Mouse (Mus musculus): ENCODE measurements around the gene Gm5773. TPM values are rescaled to one million over a fixed set of nuclear protein-coding genes. Genes with fewer than 3 reads are reported as not detected.
A peak's percentile ranks its signal among the peaks of the same experiment; 100 is the strongest.
"Not testable (repeated sequence)": the region's sequence is repeated elsewhere in the genome, so short reads cannot be mapped to it uniquely, and the experiment has no call there.

Gene Gm5773
- not detected in 2 replicates for polyA plus RNA-seq (2015; fragmentation: Nextera tagmentation; extraction: Ambion mirVana)

DNA sequence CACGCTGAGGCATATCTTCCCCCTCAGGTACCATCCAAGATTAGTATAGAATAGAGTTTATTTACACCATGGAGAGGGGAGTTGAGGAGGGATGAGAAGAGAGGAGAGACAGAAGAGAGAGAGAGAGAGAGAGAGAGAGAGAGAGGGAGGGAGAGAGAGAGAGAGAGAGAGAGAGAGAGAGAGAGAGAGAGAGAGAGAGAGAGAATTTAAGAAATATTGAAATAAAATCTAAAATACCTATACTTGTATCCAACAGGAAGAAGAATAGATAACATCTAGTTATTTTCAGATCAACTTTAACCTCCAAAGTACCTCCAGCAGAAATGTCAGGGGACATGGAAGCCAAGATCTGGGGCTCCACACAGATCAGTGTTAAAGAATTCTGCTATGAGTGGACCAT, at the start of gene Gm5773:
Gene Gm5773, plus strand, starts transcription at position 301 of the 400 bp plus-strand sequence.
- not testable (repeated sequence) for H3K9me3 ChIP-seq (replicated peaks; ENCODE audit: low read length); H3K4me3 ChIP-seq (replicated peaks; ENCODE audit: low read depth, low read length); H3K27ac ChIP-seq; H3K9ac ChIP-seq (ENCODE audit: low read depth, low read length); H3K27me3 ChIP-seq (ENCODE audit: insufficient read depth, low read length); H3K36me3 ChIP-seq (ENCODE audit: insufficient read depth, low read length); H3K4me2 ChIP-seq (ENCODE audit: low read length); ATAC-seq (replicated peaks; ENCODE audit: low FRiP score, low read depth); H3K4me1 ChIP-seq (replicated peaks; ENCODE audit: insufficient read depth, low read length); DNase-seq (ENCODE audit: low spot score)
- 92% methylated on average over 1 of the region's 1 CpGs for WGBS

DNA sequence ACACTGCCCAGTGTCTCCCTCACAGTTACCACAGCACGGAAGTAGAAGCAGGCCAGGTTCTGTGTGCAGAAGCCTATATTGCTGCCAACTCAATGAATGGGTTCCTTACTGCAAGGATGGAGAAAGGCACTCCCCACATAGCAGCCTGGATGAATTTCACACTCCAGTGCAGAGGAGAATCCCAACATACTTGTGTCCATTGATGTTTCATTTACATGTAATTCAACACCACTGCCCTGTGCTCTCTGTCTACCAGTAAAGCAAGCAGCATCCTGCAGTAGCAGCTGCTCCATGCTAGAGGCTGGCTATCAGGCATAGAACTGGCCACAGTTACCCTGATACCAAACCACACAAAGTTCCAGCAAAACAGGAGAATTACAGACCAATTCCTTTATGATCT, 27.3 kb upstream of the Gm5773 start:
- not testable (repeated sequence) for H3K36me3 ChIP-seq (ENCODE audit: insufficient read depth, low read length); DNase-seq (ENCODE audit: low spot score); H3K4me1 ChIP-seq (replicated peaks; ENCODE audit: insufficient read depth, low read length); H3K27ac ChIP-seq; H3K9ac ChIP-seq (ENCODE audit: low read depth, low read length); H3K4me3 ChIP-seq (replicated peaks; ENCODE audit: low read depth, low read length); H3K4me2 ChIP-seq (ENCODE audit: low read length); H3K27me3 ChIP-seq (ENCODE audit: insufficient read depth, low read length); H3K9me3 ChIP-seq (replicated peaks; ENCODE audit: low read length)
- 73% methylated on average over 1 of the region's 1 CpGs for WGBS
- ATAC-seq (replicated peaks; ENCODE audit: low FRiP score, low read depth): peak; percentile 46; the same call in 1 of the 2 replicates

DNA sequence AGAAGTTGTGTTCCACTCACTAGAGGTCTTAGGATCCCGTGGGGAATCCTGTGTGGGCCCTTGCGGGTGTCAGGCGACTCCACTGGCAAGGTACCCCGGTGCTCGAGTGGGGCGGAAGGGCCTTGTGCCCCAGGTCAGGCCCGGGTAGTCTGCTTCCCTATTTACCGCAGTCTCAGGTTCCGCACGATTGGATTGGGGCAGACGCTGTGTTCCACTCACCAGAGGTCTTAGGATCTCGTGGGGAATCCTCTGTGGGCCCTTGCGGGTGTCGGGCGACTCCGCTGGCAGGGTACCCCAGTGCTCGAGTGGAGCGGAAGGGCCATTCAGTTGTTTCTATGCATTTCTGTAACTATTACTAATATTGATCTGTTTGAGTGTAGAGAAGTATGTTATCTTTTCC, 18.8 kb upstream of the Gm5773 start:
- not testable (repeated sequence) for ATAC-seq (replicated peaks; ENCODE audit: low FRiP score, low read depth); H3K27me3 ChIP-seq (ENCODE audit: insufficient read depth, low read length)
- 90% methylated on average over 18 of the region's 18 CpGs for WGBS

DNA sequence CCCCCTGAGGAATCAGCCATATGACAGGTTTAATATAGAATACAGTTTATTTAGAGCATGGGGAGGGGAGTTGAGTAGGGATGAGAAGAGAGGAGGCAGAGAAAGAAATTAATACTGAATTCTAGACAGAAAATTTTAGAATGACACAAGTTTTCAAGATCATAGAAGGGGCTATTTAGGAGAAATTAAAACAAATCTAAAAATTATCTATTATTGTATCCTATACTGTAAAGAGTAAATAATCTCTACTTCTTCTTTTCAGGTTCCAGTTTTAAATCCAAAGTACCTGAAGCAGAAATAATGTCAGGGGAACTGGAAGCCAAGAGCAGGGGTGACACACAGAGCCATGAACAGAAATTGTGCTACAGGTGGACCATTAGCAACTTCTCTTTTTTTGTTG, 23.3 kb downstream of the Gm5773 start, which contains the start of gene Tdpoz4:
Gene Tdpoz4, plus strand, starts transcription at position 301 of the 400 bp plus-strand sequence.
- H3K9me3 ChIP-seq (replicated peaks; ENCODE audit: low read length); H3K4me3 ChIP-seq (replicated peaks; ENCODE audit: low read depth, low read length); DNase-seq (ENCODE audit: low spot score); H3K27me3 ChIP-seq (ENCODE audit: insufficient read depth, low read length); H3K9ac ChIP-seq (ENCODE audit: low read depth, low read length); H3K4me2 ChIP-seq (ENCODE audit: low read length); H3K36me3 ChIP-seq (ENCODE audit: insufficient read depth, low read length); H3K4me1 ChIP-seq (replicated peaks; ENCODE audit: insufficient read depth, low read length); H3K27ac ChIP-seq; ATAC-seq (replicated peaks; ENCODE audit: low FRiP score, low read depth): not testable (repeated sequence)

More for the DNA sequence above, 18.8 kb upstream of the Gm5773 start:
- not testable (repeated sequence) for H3K9ac ChIP-seq (ENCODE audit: low read depth, low read length); H3K27ac ChIP-seq; DNase-seq (ENCODE audit: low spot score); H3K9me3 ChIP-seq (replicated peaks; ENCODE audit: low read length); H3K4me2 ChIP-seq (ENCODE audit: low read length); H3K4me1 ChIP-seq (replicated peaks; ENCODE audit: insufficient read depth, low read length); H3K36me3 ChIP-seq (ENCODE audit: insufficient read depth, low read length); H3K4me3 ChIP-seq (replicated peaks; ENCODE audit: low read depth, low read length)

DNA sequence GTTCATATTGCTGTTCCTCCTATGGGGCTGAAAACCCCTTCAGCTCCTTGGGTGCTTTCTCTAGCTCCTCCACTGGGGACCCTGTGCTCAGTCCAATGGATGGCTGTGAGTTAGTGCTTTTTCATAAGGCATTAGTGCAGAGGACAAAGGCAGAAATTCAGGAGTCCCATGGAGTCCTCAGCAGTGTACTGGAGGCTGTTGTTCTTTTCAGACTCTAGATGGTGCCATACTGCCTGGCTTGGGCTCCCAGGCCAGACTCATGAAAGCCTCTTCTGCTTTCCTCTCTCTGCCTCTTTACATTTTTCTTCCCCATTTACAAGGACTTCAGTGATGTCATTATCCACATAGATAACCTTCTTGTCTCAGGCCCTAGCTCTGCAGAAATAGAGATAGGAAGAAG, 40.5 kb downstream of the Gm5773 start:
- H3K9ac ChIP-seq (ENCODE audit: low read depth, low read length); H3K9me3 ChIP-seq (replicated peaks; ENCODE audit: low read length); H3K27me3 ChIP-seq (ENCODE audit: insufficient read depth, low read length); H3K4me3 ChIP-seq (replicated peaks; ENCODE audit: low read depth, low read length); ATAC-seq (replicated peaks; ENCODE audit: low FRiP score, low read depth); H3K4me2 ChIP-seq (ENCODE audit: low read length); H3K36me3 ChIP-seq (ENCODE audit: insufficient read depth, low read length); H3K27ac ChIP-seq; H3K4me1 ChIP-seq (replicated peaks; ENCODE audit: insufficient read depth, low read length): not testable (repeated sequence)
- DNase-seq (ENCODE audit: low spot score): peak; percentile 1
- peak; percentile 44 for TF ChIP-seq CTCF (IDR thresholded peaks at IDR 0.05; ENCODE audit: low read depth)

Other genes starting within 250 kb of the Gm5773 start
- 534 and 566 TPM in 2 replicates for gene S100a10, start 217.9 kb upstream of the Gm5773 start, polyA plus RNA-seq (2015; fragmentation: Nextera tagmentation; extraction: Ambion mirVana)
- not detected in 2 replicates for gene Tdpoz2, start 120.3 kb upstream of the Gm5773 start, polyA plus RNA-seq (2015; fragmentation: Nextera tagmentation; extraction: Ambion mirVana)
- gene Tdpoz1, start 96.7 kb upstream of the Gm5773 start, polyA plus RNA-seq (2015; fragmentation: Nextera tagmentation; extraction: Ambion mirVana): not detected in 2 replicates
- gene Gm37596, start 79.9 kb upstream of the Gm5773 start, polyA plus RNA-seq (2015; fragmentation: Nextera tagmentation; extraction: Ambion mirVana): not detected in 2 replicates
- not detected in 2 replicates for gene Tdpoz4, start 23.4 kb downstream of the Gm5773 start, polyA plus RNA-seq (2015; fragmentation: Nextera tagmentation; extraction: Ambion mirVana)
- not detected in 2 replicates for gene Tdpoz3, start 53.0 kb downstream of the Gm5773 start, polyA plus RNA-seq (2015; fragmentation: Nextera tagmentation; extraction: Ambion mirVana)
- gene Gm9117, start 170.5 kb downstream of the Gm5773 start, polyA plus RNA-seq (2015; fragmentation: Nextera tagmentation; extraction: Ambion mirVana): not detected in 2 replicates
- gene Tdpoz5, start 188.3 kb downstream of the Gm5773 start, polyA plus RNA-seq (2015; fragmentation: Nextera tagmentation; extraction: Ambion mirVana): not detected in 2 replicates

Data from kidney, postnatal 0 days (tissue).